Mouse (Mus musculus): Measurements from ENCODE around the gene Zscan12. TPM values are rescaled to one million over a fixed set of nuclear protein-coding genes. Genes with fewer than 3 reads are reported as not detected.

Zscan12 gene
- polyA plus RNA-seq, 1 experiment from 2014 or later, result 9.1 TPM

Small RNAs within 50 kb of the gene (microRNA-seq; reads per million reads assigned to microRNA genes)
- 0.59 reads per million for gene Mir6942

Other genes starting within 250 kb of the Zscan12 start
- not detected in 2 replicates for gene Olfr263, start 233.2 kb upstream of the Zscan12 start, polyA plus RNA-seq (2015; fragmentation: Nextera tagmentation; extraction: Ambion mirVana)
- gene Olfr1368, start 217.0 kb upstream of the Zscan12 start, polyA plus RNA-seq (2015; fragmentation: Nextera tagmentation; extraction: Ambion mirVana), result not detected in 2 replicates
- gene Trim27, start 183.4 kb upstream of the Zscan12 start, polyA plus RNA-seq (2015; fragmentation: Nextera tagmentation; extraction: Ambion mirVana), result 72.4 and 72.8 TPM in 2 replicates
- not detected in 2 replicates for gene Gpx5, start 70.1 kb upstream of the Zscan12 start, polyA plus RNA-seq (2015; fragmentation: Nextera tagmentation; extraction: Ambion mirVana)
- gene Gpx6, start 50.7 kb upstream of the Zscan12 start, polyA plus RNA-seq (2015; fragmentation: Nextera tagmentation; extraction: Ambion mirVana), result 0.21 TPM in 1 of 2 replicates, not detected in the other
- not detected in 2 replicates for gene Olfr1367, start 15.9 kb upstream of the Zscan12 start, polyA plus RNA-seq (2015; fragmentation: Nextera tagmentation; extraction: Ambion mirVana)
- 70.4 and 73.1 TPM in 2 replicates for gene Zkscan3, start 39.9 kb downstream of the Zscan12 start, polyA plus RNA-seq (2015; fragmentation: Nextera tagmentation; extraction: Ambion mirVana)
- gene Pgbd1, start 78.2 kb downstream of the Zscan12 start, polyA plus RNA-seq (2015; fragmentation: Nextera tagmentation; extraction: Ambion mirVana), result 3.2 and 3.9 TPM in 2 replicates
- gene Zscan26, start 90.9 kb downstream of the Zscan12 start, polyA plus RNA-seq (2015; fragmentation: Nextera tagmentation; extraction: Ambion mirVana), result 25.2 and 25.8 TPM in 2 replicates
- 1.5 and 1.7 TPM in 2 replicates for gene Nkapl, start 105.7 kb downstream of the Zscan12 start, polyA plus RNA-seq (2015; fragmentation: Nextera tagmentation; extraction: Ambion mirVana)
- 1.9 and 2.2 TPM in 2 replicates for gene Zkscan4, start 116.1 kb downstream of the Zscan12 start, polyA plus RNA-seq (2015; fragmentation: Nextera tagmentation; extraction: Ambion mirVana)
- gene Gm10065, start 116.6 kb downstream of the Zscan12 start, polyA plus RNA-seq (2015; fragmentation: Nextera tagmentation; extraction: Ambion mirVana), result not detected in 2 replicates
- gene AK157302, start 132.4 kb downstream of the Zscan12 start, polyA plus RNA-seq (2015; fragmentation: Nextera tagmentation; extraction: Ambion mirVana), result 0.77 and 4.1 TPM in 2 replicates
- gene Gm11273, start 138.6 kb downstream of the Zscan12 start, polyA plus RNA-seq (2015; fragmentation: Nextera tagmentation; extraction: Ambion mirVana), result 20.3 and 62.4 TPM in 2 replicates
- gene Zkscan8, start 168.3 kb downstream of the Zscan12 start, polyA plus RNA-seq (2015; fragmentation: Nextera tagmentation; extraction: Ambion mirVana), result 3.7 and 4.7 TPM in 2 replicates
- 0.04 TPM in 1 of 2 replicates, not detected in the other for gene Olfr1366, start 180.0 kb downstream of the Zscan12 start, polyA plus RNA-seq (2015; fragmentation: Nextera tagmentation; extraction: Ambion mirVana)
- not detected in 2 replicates for gene Olfr1535, start 197.1 kb downstream of the Zscan12 start, polyA plus RNA-seq (2015; fragmentation: Nextera tagmentation; extraction: Ambion mirVana)
- gene Olfr1364, start 218.9 kb downstream of the Zscan12 start, polyA plus RNA-seq (2015; fragmentation: Nextera tagmentation; extraction: Ambion mirVana), result not detected in 2 replicates